Mouse (Mus musculus) kidney, embryonic 16.5 days (tissue): ENCODE measurements around the gene Abhd4. TPM values are rescaled to one million over a fixed set of nuclear protein-coding genes. Genes with fewer than 3 reads are reported as not detected.

Experiments
- ATAC-seq: fragments of 200-750 bp; cut with Nextera tagmentation; 2 replicates; pipeline ENCODE4 v1.8.0; 2017; ENCODE audit warnings: moderate TSS enrichment; ENCODE audit not compliant: low FRiP score, low TSS enrichment
- H3K27ac ChIP-seq: fragments of 300-500 bp; sonication (generic); 2 replicates; pipeline ENCODE4 v1.5.1; 2014; ENCODE audit warnings: low read length
- H3K27me3 ChIP-seq: fragments of 300-500 bp; sonication (generic); 2 replicates; pipeline ENCODE4 v1.6.1; 2014; ENCODE audit warnings: low read length, control low read depth, mixed read lengths; ENCODE audit not compliant: insufficient read depth
- H3K36me3 ChIP-seq: fragments of 300-500 bp; sonication (generic); 2 replicates; pipeline ENCODE4 v1.6.1; 2014; ENCODE audit warnings: low read length, control low read depth, mixed read lengths; ENCODE audit not compliant: insufficient read depth
- H3K4me1 ChIP-seq: fragments of 300-500 bp; sonication (generic); 2 replicates; pipeline ENCODE4 v1.6.1; 2014; ENCODE audit warnings: low read length, control low read depth, mixed read lengths; ENCODE audit not compliant: insufficient read depth
- H3K4me2 ChIP-seq: fragments of 300-500 bp; sonication (generic); replicated peaks from 2 replicates; pipeline ENCODE4 v1.6.1; 2014; ENCODE audit warnings: low read depth, low read length
- H3K4me3 ChIP-seq: fragments of 300-500 bp; sonication (generic); 2 replicates; pipeline ENCODE4 v1.5.1; 2014; ENCODE audit warnings: mild to moderate bottlenecking, low read length
- H3K9ac ChIP-seq: fragments of 300-500 bp; sonication (generic); replicated peaks from 2 replicates; pipeline ENCODE4 v1.6.1; 2014; ENCODE audit warnings: low read length
- H3K9me3 ChIP-seq: fragments of 300-500 bp; sonication (generic); 2 replicates; pipeline ENCODE4 v1.6.1; 2016; ENCODE audit warnings: low read length, control low read depth
- WGBS: fragments of 180-500 bp; shearing (Covaris S2); extraction: QIAGEN DNeasy Blood & Tissue Kit; methylation state at CpG from one replicate; pipeline ENCODE4 v1.1.7; 2014; 5-methylcytosine and 5-hydroxymethylcytosine counted together
- polyA plus RNA-seq: library from polyadenylated mRNA; unstranded; fragments of >200 nt; fragmentation: Nextera tagmentation; extraction: Ambion mirVana; gene quantifications from 2 replicates; pipeline ENCODE4 v1.2.1, GENCODE M21; 2015

Abhd4 gene
- 80.3 and 86.2 TPM in 2 replicates for polyA plus RNA-seq

DNA sequence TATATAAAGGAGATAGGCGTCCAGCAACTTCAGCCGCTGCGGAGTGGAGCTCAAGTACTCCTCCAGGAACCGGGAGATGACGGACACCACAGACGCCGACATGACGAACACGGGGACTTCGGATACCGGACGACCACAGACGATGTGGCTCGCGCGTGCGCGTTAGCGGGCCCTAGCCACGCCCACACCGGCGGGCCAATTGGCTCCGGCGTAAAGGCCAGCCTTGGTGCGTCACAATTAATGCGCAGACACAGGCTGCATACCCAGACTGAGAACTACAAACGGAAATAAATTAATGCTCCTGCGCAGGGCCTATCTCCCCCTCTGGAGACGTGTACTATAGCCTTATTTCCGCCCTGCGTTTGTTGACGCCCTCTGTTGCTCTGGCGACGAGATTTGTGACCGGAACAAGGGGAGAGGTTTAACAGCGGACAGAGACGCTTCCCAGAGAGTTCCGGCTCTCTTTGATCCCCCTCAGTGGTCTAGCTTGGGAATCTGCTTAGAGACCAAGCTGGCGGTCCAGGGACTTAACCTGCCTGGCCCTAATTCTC, at the start of gene Abhd4, which contains the start of gene Dad1:
Abhd4 (plus strand) TSS at position 448 of the 551 bp plus-strand sequence.
Dad1 (minus strand) TSS at position 364 of the 551 bp plus-strand sequence.
- Histone ChIP-seq H3K27ac (peak within 1 kb of the TSS; percentile 94), H3K9ac (peak within 1 kb of the TSS; percentile 83), H3K9me3 (no peaks in the 10 kb centered on the region), H3K4me1 (peaks cover 52% of the 10 kb centered on the region), H3K36me3 (no peaks in the 10 kb centered on the region), H3K4me2 (peak within 1 kb of the TSS; percentile 68), H3K4me3 (peak within 1 kb of the TSS; percentile 91), H3K27me3 (no peaks in the 10 kb centered on the region)
- ATAC-seq, result peak; percentile 99
- WGBS, result under 1% methylated on average over 39 of the region's 39 CpGs

DNA sequence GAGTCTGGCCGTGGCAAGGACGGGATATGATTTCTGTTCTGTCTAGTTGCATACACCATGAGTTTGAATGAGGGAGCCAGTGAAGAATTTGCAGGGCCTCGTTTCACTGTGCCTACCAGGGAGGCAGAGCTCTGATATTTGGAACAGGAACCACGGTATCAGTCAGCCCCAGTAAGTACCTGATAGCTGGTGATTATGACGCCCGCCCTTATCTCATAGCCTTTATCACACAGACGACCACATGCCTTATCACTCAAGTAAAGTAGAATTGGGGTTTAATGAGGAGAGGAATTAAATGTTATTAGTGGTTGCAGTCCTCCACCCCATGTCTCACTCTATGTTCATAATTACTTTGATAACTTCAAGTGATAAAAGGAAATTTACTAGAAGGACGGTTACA, 49.7 kb upstream of the Abhd4 start:
- WGBS, result 85% methylated on average over 8 of the region's 8 CpGs
- no peak for ATAC-seq

DNA sequence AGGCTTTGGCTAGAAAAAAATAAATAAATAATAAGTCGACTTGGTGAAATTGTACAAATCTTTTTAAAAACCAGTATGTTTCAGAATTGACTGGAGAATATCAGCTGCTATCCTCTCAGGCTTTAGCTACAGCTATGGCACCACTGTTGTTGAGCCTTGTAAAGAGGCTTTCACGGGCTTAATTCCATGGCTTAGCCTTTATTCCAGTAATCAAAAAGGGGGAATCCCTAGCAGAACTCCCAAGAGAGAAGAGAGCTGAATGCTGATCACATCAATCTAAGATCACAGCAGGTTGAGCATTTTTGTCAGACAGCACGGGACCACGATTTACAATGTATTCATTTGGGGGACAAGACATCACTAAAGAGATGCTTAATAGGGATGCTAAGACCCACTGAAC, 49.2 kb upstream of the Abhd4 start:
- Histone ChIP-seq H3K4me3 (no peak overlapping the region), H3K9ac (no peak overlapping the region), H3K27me3 (no peaks in the 10 kb centered on the region), H3K4me1 (peaks cover 15% of the 10 kb centered on the region), H3K4me2 (no peak overlapping the region), H3K36me3 (no peaks in the 10 kb centered on the region), H3K27ac (no peak overlapping the region), H3K9me3 (no peaks in the 10 kb centered on the region)
- WGBS, result 71% methylated on average over 4 of the region's 4 CpGs
- no peak for ATAC-seq

More for the DNA sequence above, 49.7 kb upstream of the Abhd4 start:
- Histone ChIP-seq H3K9me3 (no peaks in the 10 kb centered on the region), H3K27me3 (no peaks in the 10 kb centered on the region), H3K4me1 (peaks cover 15% of the 10 kb centered on the region), H3K36me3 (no peaks in the 10 kb centered on the region), H3K4me3 (no peak overlapping the region), H3K4me2 (no peak overlapping the region), H3K9ac (no peak overlapping the region), H3K27ac (no peak overlapping the region)

DNA sequence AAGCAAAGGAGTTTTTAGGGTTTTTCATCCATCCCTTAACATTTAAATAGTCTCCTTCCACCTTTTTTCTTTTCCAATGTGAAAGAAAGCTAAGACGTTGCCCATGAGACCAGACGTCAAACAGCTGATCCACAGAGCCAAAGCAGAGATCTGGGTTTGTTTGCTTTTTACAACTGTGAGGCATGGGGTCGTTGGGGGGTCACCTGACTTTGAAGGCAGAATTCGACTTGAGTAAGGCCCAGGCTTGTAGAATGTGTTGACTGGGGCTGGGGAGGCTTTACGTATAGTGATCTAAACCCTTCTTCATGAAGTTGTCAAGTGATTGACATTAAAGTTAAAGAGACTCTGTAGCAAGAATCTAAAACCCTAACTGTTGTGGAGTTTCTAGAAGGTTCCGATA, 48.1 kb upstream of the Abhd4 start:
- no peaks in the 10 kb centered on the region for H3K36me3 ChIP-seq
- no peak overlapping the region for H3K4me2 ChIP-seq
- peaks cover 15% of the 10 kb centered on the region for H3K4me1 ChIP-seq
- H3K9me3 ChIP-seq, result no peaks in the 10 kb centered on the region
- 0 out of 2 replicates have a peak overlapping the region, but pooled peaks have one; percentile 67 for H3K27ac ChIP-seq
- ATAC-seq, result no peak
- 43% methylated on average over 6 of the region's 6 CpGs for WGBS
- H3K27me3 ChIP-seq, result no peaks in the 10 kb centered on the region
- H3K9ac ChIP-seq, result no peak overlapping the region
- no peak overlapping the region for H3K4me3 ChIP-seq

DNA sequence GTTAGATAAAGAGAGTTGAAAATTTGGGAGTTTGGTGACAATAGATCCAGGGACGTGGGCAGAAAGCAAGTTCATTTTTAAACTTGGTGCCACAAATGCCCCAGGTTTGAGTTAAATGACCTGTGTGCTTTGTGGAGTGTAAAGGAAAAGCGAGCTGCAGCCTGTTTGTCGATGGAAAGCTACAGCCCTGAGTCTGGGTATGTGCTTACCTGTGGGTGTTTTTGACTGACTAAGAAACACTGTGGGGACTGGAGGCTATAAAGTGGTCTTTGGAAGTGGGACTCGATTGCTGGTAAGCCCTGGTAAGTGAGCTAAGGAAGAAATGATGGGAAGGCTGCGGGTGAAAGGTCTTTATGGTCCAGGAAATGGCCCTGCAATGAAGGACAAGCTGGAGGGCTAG, 47.7 kb upstream of the Abhd4 start:
- ATAC-seq, result no peak
- no peaks in the 10 kb centered on the region for H3K9me3 ChIP-seq
- H3K4me1 ChIP-seq, result peaks cover 15% of the 10 kb centered on the region
- H3K4me2 ChIP-seq, result no peak overlapping the region
- H3K36me3 ChIP-seq, result no peaks in the 10 kb centered on the region
- H3K9ac ChIP-seq, result no peak overlapping the region
- 25% methylated on average over 5 of the region's 5 CpGs for WGBS
- no peaks in the 10 kb centered on the region for H3K27me3 ChIP-seq
- peak overlapping the region; percentile 67 for H3K27ac ChIP-seq
- H3K4me3 ChIP-seq, result no peak overlapping the region

DNA sequence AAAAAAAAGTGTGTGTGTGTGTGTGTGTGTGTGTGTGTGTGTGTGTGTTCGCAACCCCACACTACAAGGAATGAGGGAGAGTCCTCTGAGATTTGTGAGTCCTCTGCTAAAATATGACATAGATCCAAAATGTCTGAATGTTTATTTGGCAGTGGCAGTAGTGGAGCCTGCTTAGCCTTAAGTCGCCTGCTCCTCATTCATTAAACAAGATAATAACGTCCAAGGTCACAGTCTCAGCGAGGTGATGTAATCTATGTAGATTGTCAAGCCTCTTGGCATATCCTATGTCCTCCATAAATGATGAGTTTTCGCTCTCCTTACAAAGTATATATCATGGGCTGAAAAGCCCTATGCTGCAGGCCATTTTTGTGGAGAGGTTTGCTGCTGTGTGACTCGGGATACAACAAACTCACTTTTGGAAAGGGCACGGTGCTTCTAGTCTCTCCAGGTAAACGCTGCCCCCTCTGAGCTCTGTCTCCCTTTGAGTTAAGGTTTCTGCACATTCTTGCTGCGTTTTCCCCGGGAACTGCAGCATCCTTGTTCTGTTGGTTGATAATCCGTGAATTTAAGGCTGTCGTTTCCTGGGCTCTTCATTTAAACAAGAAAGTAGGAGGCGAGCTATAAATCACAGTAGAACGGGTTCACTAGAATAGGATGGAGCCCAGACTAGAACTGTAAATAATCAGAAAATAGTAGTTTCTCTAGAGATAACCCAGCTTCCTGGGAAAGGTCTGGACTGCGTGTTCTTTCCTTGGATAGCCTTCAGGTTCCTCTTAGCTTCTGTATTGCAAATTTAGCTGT, 47.0 kb upstream of the Abhd4 start:
- Histone ChIP-seq H3K9ac (no peak overlapping the region), H3K4me2 (no peak overlapping the region), H3K27ac (peak overlapping the region; percentile 67), H3K4me1 (peaks cover 15% of the 10 kb centered on the region), H3K9me3 (no peaks in the 10 kb centered on the region), H3K27me3 (no peaks in the 10 kb centered on the region), H3K36me3 (no peaks in the 10 kb centered on the region), H3K4me3 (no peak overlapping the region)
- no peak for ATAC-seq
- WGBS, result 36% methylated on average over 15 of the region's 15 CpGs

DNA sequence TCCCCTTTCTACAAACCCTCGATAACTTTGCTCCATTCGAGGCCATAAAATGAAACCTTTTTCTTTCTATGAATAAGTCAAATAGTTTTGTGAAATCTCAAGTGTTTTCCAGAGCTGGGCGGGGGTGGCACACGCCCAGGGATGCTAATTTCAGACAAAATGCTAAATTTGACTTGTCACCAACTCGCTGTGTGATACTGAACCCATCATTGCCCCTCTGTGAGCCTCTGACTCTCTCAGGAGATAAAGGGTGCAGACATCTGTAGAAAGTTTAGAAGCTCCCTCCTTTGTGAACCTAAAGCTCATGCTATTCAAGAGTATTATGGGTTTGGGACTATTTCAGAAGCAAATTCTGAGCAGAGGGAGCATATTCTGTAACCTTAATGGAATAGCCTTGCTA, 46.1 kb upstream of the Abhd4 start:
- Histone ChIP-seq H3K27ac (no peak overlapping the region), H3K36me3 (no peaks in the 10 kb centered on the region), H3K27me3 (no peaks in the 10 kb centered on the region), H3K4me2 (no peak overlapping the region), H3K9ac (no peak overlapping the region), H3K9me3 (no peaks in the 10 kb centered on the region), H3K4me1 (peaks cover 15% of the 10 kb centered on the region), H3K4me3 (no peak overlapping the region)
- ATAC-seq, result no peak
- WGBS, result 78% methylated on average over 5 of the region's 5 CpGs

DNA sequence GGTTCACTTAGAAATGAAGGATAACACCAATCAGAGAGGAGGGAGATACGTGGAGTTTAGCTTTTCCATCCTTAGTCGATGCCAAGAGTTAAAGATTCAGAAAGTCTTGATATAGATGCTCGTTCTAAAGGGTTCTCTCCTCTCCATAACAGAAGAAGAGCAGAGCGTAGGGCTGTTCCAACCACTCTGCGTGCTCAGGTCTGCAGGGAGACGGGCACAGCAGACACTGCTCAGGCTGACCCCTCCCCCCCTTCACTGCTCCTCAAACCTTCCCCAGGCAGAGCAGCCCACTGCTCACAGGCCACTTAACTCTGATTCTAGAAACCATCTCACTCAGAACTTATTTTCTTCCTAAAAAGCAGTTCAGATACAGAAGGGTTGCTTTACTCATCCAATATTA, 45.2 kb upstream of the Abhd4 start:
- ATAC-seq, result no peak
- Histone ChIP-seq H3K4me3 (no peak overlapping the region), H3K27ac (no peak overlapping the region), H3K9ac (no peak overlapping the region), H3K4me2 (no peak overlapping the region), H3K9me3 (no peaks in the 10 kb centered on the region), H3K27me3 (no peaks in the 10 kb centered on the region), H3K36me3 (no peaks in the 10 kb centered on the region), H3K4me1 (peaks cover 15% of the 10 kb centered on the region)
- WGBS, result 70% methylated on average over 6 of the region's 6 CpGs

DNA sequence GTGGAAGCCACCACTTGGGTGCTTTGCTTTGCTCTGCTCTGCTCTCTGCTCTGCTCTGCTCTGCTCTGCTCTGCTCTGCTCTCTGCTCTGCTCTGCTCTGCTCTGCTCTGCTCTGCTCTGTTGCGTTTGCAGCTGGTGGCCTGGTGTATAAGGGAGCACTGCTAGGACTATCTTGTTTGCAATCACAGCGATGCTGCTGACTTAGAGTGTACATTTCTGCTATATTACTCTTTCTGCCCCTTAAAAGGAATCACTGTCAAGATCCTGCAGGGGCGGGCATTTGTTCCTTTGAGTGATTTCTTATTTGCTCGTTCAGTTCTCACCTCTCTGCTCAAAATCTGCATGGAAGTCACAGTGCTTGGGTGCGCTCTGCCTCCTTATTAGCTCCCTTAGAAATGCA, 44.1 kb upstream of the Abhd4 start:
- ATAC-seq, result no peak

DNA sequence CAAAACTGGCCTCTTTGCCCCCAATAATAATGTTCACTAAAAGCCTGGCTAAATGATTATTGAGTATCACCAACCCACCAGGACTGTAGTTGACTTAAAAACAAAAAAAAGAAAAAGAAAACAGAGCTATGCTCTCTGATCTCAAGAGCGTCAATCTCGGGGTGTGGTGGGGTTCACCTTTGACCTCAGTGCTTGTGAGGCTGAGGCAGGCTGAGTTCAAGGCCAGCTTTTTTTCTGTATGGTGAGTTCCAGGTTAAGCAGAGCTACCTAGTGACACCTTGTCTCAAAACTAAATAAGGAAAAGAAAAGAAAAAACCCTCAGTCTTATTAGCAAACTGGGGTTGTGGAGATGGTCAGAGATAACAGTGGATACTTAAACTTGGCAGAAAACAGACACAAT, 43.6 kb upstream of the Abhd4 start:
- Histone ChIP-seq H3K4me3 (no peak overlapping the region), H3K27me3 (no peaks in the 10 kb centered on the region), H3K27ac (no peak overlapping the region), H3K9me3 (no peaks in the 10 kb centered on the region), H3K9ac (no peak overlapping the region), H3K4me2 (no peak overlapping the region), H3K36me3 (no peaks in the 10 kb centered on the region), H3K4me1 (peaks cover 26% of the 10 kb centered on the region)
- no peak for ATAC-seq
- WGBS, result 88% methylated on average over 2 of the region's 2 CpGs

More for the DNA sequence above, 44.1 kb upstream of the Abhd4 start:
- Histone ChIP-seq H3K4me1 (peaks cover 21% of the 10 kb centered on the region), H3K9ac (no peak overlapping the region), H3K9me3 (no peaks in the 10 kb centered on the region), H3K27me3 (no peaks in the 10 kb centered on the region), H3K27ac (no peak overlapping the region), H3K36me3 (no peaks in the 10 kb centered on the region), H3K4me2 (no peak overlapping the region), H3K4me3 (no peak overlapping the region)
- WGBS, result 70% methylated on average over 5 of the region's 5 CpGs
